Mouse (Mus musculus) forebrain, embryonic 12.5 days (tissue): ENCODE results near the gene Zwilch. TPM values are rescaled to one million over a fixed set of nuclear protein-coding genes. Genes with fewer than 3 reads are reported as not detected.
"Not testable (repeated sequence)": the region's sequence is repeated elsewhere in the genome, so short reads cannot be mapped to it uniquely, and the experiment has no call there.

Experiments used
- ATAC-seq: fragments of 200-750 bp; cut with Nextera tagmentation; 2 replicates; pipeline ENCODE4 v1.8.0; 2017; ENCODE audit warnings: moderate TSS enrichment; ENCODE audit not compliant: low FRiP score
- H3K27ac ChIP-seq: fragments of 300-500 bp; sonication (generic); 2 replicates; pipeline ENCODE4 v1.5.1; 2016; ENCODE audit warnings: mild to moderate bottlenecking
- H3K27me3 ChIP-seq: fragments of 300-500 bp; sonication (generic); 2 replicates; pipeline ENCODE4 v1.6.1; 2016; ENCODE audit warnings: mild to moderate bottlenecking
- H3K36me3 ChIP-seq: fragments of 300-500 bp; sonication (generic); replicated peaks from 2 replicates; pipeline ENCODE4 v1.6.1; 2016; ENCODE audit warnings: mild to moderate bottlenecking
- H3K4me1 ChIP-seq: fragments of 300-500 bp; sonication (generic); 2 replicates; pipeline ENCODE4 v1.6.1; 2016
- H3K4me2 ChIP-seq: fragments of 300-500 bp; sonication (generic); 2 replicates; pipeline ENCODE4 v1.6.1; 2016; ENCODE audit warnings: mild to moderate bottlenecking, moderate library complexity
- H3K4me3 ChIP-seq: fragments of 300-500 bp; sonication (generic); replicated peaks from 2 replicates; pipeline ENCODE4 v1.5.1; 2016; ENCODE audit warnings: mild to moderate bottlenecking
- H3K9ac ChIP-seq: fragments of 300-500 bp; sonication (generic); 2 replicates; pipeline ENCODE4 v1.6.1; 2016; ENCODE audit warnings: mild to moderate bottlenecking
- H3K9me3 ChIP-seq: fragments of 300-500 bp; sonication (generic); 2 replicates; pipeline ENCODE4 v1.6.1; 2016
- WGBS: fragments of 180-500 bp; shearing (Covaris S2); methylation state at CpG from one replicate; pipeline ENCODE4 v1.1.7; 2016; 5-methylcytosine and 5-hydroxymethylcytosine counted together
- polyA plus RNA-seq: library from polyadenylated mRNA; unstranded; fragments of >200 nt; fragmentation: Nextera tagmentation; extraction: Ambion mirVana; gene quantifications from 2 replicates; pipeline ENCODE4 v1.2.1, GENCODE M21; 2016

The Zwilch gene
- polyA plus RNA-seq, 1 experiment from 2014 or later, result 31.8 TPM

DNA sequence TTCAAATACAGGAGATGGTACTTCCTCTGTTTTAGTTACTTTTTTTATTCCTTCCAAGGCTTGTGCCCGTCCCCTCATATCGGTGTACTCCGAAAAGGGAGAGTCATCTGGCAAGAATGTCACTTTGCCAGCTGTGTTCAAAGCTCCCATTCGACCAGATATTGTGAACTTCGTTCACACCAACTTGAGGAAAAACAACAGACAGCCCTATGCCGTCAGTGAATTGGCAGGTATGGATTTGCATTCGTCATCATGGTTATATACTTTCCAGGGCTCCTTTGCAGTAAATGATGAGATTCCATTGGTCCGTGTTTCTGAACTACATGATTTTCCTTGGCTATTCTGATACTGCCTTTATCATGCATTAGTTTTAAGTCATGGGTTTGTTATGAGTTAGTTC is 1.9 kb upstream of the Zwilch start:
- Histone ChIP-seq H3K4me1 (peaks cover 35% of the 10 kb centered on the region), H3K27ac (no peak overlapping the region), H3K9me3 (no peaks in the 10 kb centered on the region), H3K4me2 (peak overlapping the region; percentile 73), H3K4me3 (peak overlapping the region; percentile 88), H3K27me3 (no peaks in the 10 kb centered on the region), H3K9ac (peak overlapping the region; percentile 88; the same call in 1 of the 2 replicates), H3K36me3 (peaks cover 44% of the 10 kb centered on the region)
- WGBS, result 77% methylated on average over 8 of the region's 8 CpGs
- no peak for ATAC-seq

DNA sequence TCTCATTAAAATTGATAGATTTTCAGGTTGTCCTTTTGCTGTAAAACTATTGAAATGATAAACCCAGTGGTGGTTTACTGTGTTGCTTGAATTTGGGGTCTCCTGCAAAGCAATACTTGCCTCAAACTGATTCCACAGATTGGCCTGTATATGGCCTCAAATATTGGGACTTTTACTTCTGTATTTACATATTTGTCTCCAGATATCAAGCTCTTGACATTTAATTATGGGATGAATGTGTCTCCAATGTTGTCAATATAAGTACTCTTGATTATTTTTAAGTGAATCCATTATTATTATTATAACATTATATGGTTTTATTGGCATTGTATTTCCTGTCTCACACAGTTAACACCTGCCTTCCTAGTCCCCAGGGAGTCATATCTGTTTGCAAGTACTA is 1.4 kb upstream of the Zwilch start:
- H3K4me1 ChIP-seq, result peaks cover 32% of the 10 kb centered on the region
- H3K36me3 ChIP-seq, result peaks cover 44% of the 10 kb centered on the region
- no peak overlapping the region for H3K27ac ChIP-seq
- ATAC-seq, result no peak
- H3K9ac ChIP-seq, result peak overlapping the region; percentile 88
- H3K27me3 ChIP-seq, result no peaks in the 10 kb centered on the region
- H3K4me3 ChIP-seq, result peak overlapping the region; percentile 88
- H3K4me2 ChIP-seq, result peak overlapping the region; percentile 73
- H3K9me3 ChIP-seq, result no peaks in the 10 kb centered on the region

GRCm38 (mm10) chr9:64173666-64174220 is 839 bp upstream of the Zwilch start:
- Histone ChIP-seq H3K36me3 (peaks cover 42% of the 10 kb centered on the region), H3K27me3 (no peaks in the 10 kb centered on the region), H3K4me1 (peaks cover 29% of the 10 kb centered on the region), H3K4me3 (peak overlapping the region; percentile 88), H3K27ac (peak overlapping the region; percentile 73), H3K9ac (peak overlapping the region; percentile 88), H3K9me3 (no peaks in the 10 kb centered on the region), H3K4me2 (peak overlapping the region; percentile 73)
- ATAC-seq, result no peak
- under 1% methylated on average over 16 of the region's 16 CpGs for WGBS

GRCm38 (mm10) chr9:64172145-64172815 is 624 bp downstream of the Zwilch start:
- Histone ChIP-seq H3K4me2 (peak overlapping the region; percentile 73), H3K27me3 (no peaks in the 10 kb centered on the region), H3K4me1 (peaks cover 27% of the 10 kb centered on the region), H3K4me3 (peak overlapping the region; percentile 88), H3K9ac (peak overlapping the region; percentile 88), H3K27ac (peak overlapping the region; percentile 90), H3K36me3 (peaks cover 28% of the 10 kb centered on the region), H3K9me3 (no peaks in the 10 kb centered on the region)
- peak; percentile 52; the same call in 1 of the 2 replicates for ATAC-seq
- WGBS, result 4% methylated on average over 18 of the region's 18 CpGs

DNA sequence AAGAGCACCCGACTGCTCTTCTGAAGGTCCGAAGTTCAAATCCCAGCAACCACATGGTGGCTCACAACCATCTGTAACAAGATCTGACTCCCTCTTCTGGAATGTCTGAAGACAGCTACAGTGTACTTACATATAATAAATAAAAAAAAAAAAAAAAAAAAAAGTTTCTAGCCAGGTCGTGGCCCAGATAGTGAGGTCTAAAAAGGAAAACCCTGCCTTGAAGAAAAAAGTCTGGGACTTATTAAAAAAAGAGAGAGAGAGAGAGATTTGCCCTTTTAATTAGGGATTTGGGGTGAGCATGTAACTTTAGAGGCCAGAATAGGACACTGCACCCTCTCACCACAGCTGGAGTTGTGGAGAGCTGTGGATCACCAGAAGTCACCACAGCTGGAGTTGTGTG is 2.9 kb downstream of the Zwilch start:
- H3K27me3 ChIP-seq, H3K4me3 ChIP-seq, H3K36me3 ChIP-seq, H3K9ac ChIP-seq, H3K9me3 ChIP-seq, ATAC-seq, H3K4me2 ChIP-seq, H3K27ac ChIP-seq: not testable (repeated sequence)
- 100% methylated on average over 3 of the region's 3 CpGs for WGBS
- H3K4me1 ChIP-seq, result peaks cover 26% of the 10 kb centered on the region

- no peak overlapping the region for H3K4me2 ChIP-seq
- no peaks in the 10 kb centered on the region for H3K27me3 ChIP-seq
- 93% methylated on average over 5 of the region's 5 CpGs for WGBS
- H3K9me3 ChIP-seq, result no peaks in the 10 kb centered on the region
- no peaks in the 10 kb centered on the region for H3K4me1 ChIP-seq
- H3K27ac ChIP-seq, result no peak overlapping the region
- no peak for ATAC-seq
- H3K36me3 ChIP-seq, result peaks cover 58% of the 10 kb centered on the region
- H3K4me3 ChIP-seq, result no peak overlapping the region
- H3K9ac ChIP-seq, result no peak overlapping the region
These were observed 12.4 kb downstream of the Zwilch start for GRCm38 (mm10) chr9:64160471-64160870.

- Histone ChIP-seq H3K27ac (no peak overlapping the region), H3K36me3 (peaks cover 65% of the 10 kb centered on the region), H3K4me2 (no peak overlapping the region), H3K27me3 (no peaks in the 10 kb centered on the region), H3K9ac (no peak overlapping the region), H3K4me3 (no peak overlapping the region), H3K9me3 (no peaks in the 10 kb centered on the region), H3K4me1 (no peaks in the 10 kb centered on the region)
- WGBS, result 97% methylated on average over 1 of the region's 1 CpGs
- no peak for ATAC-seq
These were observed 16.3 kb downstream of the Zwilch start for GRCm38 (mm10) chr9:64156641-64157040.

GRCm38 (mm10) chr9:64139879-64140278 is 33.0 kb downstream of the Zwilch start:
- ATAC-seq, result no peak
- Histone ChIP-seq H3K4me2 (no peak overlapping the region), H3K9me3 (no peaks in the 10 kb centered on the region), H3K36me3 (peaks cover 49% of the 10 kb centered on the region), H3K4me3 (no peak overlapping the region), H3K9ac (no peak overlapping the region), H3K27me3 (no peaks in the 10 kb centered on the region), H3K27ac (no peak overlapping the region), H3K4me1 (no peaks in the 10 kb centered on the region)
- 94% methylated on average over 9 of the region's 9 CpGs for WGBS

DNA sequence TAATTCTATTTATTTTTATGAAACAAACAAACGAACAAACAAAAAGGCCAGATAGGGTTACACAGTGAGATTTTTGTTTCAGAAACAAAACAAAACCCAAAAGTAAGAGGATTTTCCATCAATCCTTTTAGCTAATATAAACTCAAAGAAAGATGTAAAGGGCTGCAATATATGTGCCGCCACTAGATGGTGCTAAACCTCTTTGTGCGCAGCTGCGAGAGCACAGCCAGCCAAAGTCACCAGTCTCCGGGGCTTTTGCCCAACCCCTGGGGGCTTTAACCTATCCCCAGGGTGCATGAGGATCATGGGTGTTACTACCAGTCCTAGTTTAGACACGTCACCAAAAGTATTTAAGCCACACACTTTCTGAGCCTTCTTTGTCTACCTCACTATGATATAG is 34.0 kb downstream of the Zwilch start:
- not testable (repeated sequence) for H3K4me3 ChIP-seq, H3K4me1 ChIP-seq, ATAC-seq, H3K4me2 ChIP-seq, H3K9ac ChIP-seq, H3K27me3 ChIP-seq, H3K27ac ChIP-seq, H3K9me3 ChIP-seq
- 9% methylated on average over 6 of the region's 6 CpGs for WGBS
- peaks cover 43% of the 10 kb centered on the region for H3K36me3 ChIP-seq

- no peak overlapping the region for H3K27ac ChIP-seq
- no peaks in the 10 kb centered on the region for H3K9me3 ChIP-seq
- no peak overlapping the region for H3K4me2 ChIP-seq
- H3K27me3 ChIP-seq, result no peaks in the 10 kb centered on the region
- ATAC-seq, result no peak
- H3K9ac ChIP-seq, result no peak overlapping the region
- peaks cover 10% of the 10 kb centered on the region; the same call in 1 of the 2 replicates for H3K36me3 ChIP-seq
- no peak overlapping the region for H3K4me3 ChIP-seq
- no peaks in the 10 kb centered on the region for H3K4me1 ChIP-seq
- 84% methylated on average over 6 of the region's 6 CpGs for WGBS
These were observed 41.3 kb downstream of the Zwilch start for GRCm38 (mm10) chr9:64131623-64132022.

DNA sequence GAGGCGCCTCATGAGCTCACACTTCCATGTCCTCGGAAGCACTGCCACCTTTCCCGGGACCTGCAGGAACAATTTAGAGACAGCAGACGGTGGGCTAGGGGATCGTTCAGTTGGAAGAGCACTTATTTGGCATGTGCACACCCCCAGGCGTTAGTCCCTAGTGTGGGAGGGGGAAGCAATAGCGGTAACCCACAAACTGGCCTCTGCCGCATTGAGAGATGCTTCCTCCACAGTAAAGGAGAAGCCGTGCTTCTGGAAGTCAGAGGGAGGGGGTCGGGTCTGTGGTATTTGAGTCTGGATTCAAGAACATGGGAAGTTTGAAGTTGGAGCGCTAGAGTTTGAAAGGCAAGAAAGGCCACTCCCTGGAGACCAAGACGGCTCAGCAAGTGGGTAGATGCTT is 46.8 kb downstream of the Zwilch start:
- no peaks in the 10 kb centered on the region for H3K9me3 ChIP-seq
- 79% methylated on average over 12 of the region's 12 CpGs for WGBS
- H3K4me2 ChIP-seq, result no peak overlapping the region
- H3K9ac ChIP-seq, result no peak overlapping the region
- H3K4me1 ChIP-seq, result no peaks in the 10 kb centered on the region
- no peak overlapping the region for H3K4me3 ChIP-seq
- no peaks in the 10 kb centered on the region for H3K36me3 ChIP-seq
- ATAC-seq, result no peak
- no peak overlapping the region for H3K27ac ChIP-seq
- H3K27me3 ChIP-seq, result no peaks in the 10 kb centered on the region

DNA sequence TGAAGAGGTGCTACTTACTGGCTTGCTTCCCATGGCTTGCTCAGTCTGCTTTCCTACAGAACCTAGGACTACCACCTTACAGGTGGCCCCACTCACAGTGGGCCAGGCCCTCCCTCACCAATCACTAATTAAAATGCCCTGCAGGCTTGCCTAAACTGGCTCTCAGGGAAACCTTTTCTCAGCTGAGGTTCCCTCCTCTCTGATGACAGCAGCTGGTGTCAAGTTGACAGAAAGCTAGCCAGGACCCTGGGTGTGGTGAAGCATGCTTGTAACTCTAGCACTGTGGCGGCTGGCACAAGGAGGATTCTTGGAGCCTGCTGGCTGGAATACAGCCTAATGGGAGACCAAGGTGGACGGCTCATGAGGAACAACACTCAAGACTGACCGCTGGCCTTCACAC is 47.6 kb downstream of the Zwilch start:
- ATAC-seq, result no peak
- Histone ChIP-seq H3K9me3 (no peaks in the 10 kb centered on the region), H3K4me1 (no peaks in the 10 kb centered on the region), H3K27me3 (no peaks in the 10 kb centered on the region), H3K4me3 (no peak overlapping the region), H3K4me2 (no peak overlapping the region), H3K36me3 (no peaks in the 10 kb centered on the region), H3K9ac (no peak overlapping the region), H3K27ac (no peak overlapping the region)
- 77% methylated on average over 3 of the region's 3 CpGs for WGBS

- H3K27me3 ChIP-seq, H3K9me3 ChIP-seq, H3K9ac ChIP-seq, H3K27ac ChIP-seq, H3K4me1 ChIP-seq, H3K36me3 ChIP-seq, H3K4me3 ChIP-seq, ATAC-seq, H3K4me2 ChIP-seq: not testable (repeated sequence)
- WGBS, result 64% methylated on average over 3 of the region's 3 CpGs
These were observed 48.1 kb downstream of the Zwilch start for GRCm38 (mm10) chr9:64124846-64125245.
